Mouse (Mus musculus) thymus, adult 18-20 months (tissue): ENCODE data around the gene Itprid2.

Experiments
- DNase-seq, 2 experiments: peaks; one replicate each; pipeline ENCODE4 v3.0.0; 2022; ENCODE audit warnings: mixed read lengths in 2 of 2

Itprid2 gene

DNA sequence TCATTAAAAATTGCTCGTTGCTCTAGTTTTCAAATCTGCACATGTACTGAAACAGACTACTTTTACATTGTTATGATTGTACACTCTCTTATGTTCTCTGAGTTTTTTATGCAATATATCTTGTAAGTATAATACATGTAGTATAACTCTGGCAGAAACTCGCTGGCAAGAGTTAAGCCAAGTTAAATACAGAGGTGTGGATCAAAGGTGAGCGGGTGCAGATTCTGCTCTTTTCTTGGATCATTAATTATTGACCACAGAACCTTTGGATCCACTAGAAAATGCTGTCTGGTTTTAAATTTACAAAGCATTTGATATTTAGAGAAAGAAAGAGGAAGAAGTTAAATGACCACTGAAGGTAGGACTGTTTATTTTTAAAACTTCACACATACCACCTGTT lies 16.5 kb downstream of the Itprid2 start:
- no peak for DNase-seq

DNA sequence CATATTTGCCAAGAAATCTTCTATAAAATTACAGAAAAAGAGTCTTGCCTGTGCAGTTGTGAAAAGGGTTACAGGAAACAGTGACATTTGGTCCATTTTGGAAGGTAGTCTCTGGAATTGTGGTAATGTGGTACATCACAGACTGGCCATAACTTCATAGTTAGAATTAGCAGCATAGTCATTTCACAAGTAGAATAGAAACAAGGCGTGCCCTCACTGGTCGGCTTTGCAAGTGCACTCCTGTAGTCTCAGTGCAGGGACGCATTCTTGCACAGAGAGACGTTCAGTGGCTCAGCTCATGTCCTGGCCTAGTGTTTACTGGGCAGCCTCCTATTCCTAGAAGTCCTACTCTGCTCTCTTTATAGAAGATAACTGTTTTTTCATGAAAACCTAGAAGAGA lies 17.4 kb downstream of the Itprid2 start:
- DNase-seq, result no peak

DNA sequence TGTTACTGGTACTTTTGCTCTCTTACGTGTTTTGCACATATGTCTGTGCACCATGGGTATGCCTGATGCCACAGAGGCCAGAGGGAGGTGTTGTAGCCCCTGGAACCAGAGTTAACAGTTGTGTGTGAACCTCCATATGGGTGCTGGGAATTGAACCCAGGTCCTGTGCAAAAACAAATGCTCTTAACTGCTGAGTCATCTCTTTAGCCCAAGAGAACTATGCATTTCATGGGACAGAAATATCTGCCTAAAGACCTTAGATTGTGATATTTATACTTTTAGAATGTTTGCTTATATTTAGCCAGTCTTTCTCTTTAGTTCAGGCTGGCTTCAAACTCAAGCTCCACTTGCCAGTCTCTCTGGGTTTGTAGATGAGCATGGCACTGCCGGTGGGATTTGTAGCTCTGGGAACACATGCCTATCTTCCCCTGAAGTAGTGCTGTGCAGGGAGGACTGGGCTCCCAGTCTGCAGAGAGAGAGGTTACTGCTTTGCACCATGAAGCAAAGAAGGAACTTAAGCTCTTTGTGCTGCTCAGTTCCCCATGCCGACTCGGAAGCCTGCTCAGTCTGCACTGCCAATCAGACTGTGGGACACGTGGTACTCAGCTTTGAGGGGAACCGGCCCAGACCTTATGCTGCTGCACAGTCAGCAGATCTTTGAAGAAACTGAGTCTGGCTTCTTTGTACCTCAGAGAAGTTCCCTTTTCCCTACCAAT lies 18.1 kb downstream of the Itprid2 start:
- DNase-seq, result no peak

DNA sequence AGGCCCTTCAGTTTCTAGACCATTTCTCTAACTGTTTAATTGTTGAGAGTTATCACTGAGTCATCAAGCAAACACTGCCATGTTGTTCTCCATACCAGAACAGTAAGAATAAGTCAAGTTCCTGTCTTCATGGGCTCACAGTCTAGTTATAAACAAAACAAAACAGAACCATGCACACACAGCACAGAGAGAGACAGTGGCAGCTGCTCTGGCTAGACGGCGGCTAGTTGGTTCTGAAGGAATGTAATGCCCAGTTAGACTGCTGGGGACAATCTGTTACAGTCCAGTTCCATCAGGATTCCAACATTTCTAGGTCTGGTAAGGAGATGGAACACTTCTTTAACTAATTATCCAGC lies 18.6 kb downstream of the Itprid2 start:
- no peak for DNase-seq

DNA sequence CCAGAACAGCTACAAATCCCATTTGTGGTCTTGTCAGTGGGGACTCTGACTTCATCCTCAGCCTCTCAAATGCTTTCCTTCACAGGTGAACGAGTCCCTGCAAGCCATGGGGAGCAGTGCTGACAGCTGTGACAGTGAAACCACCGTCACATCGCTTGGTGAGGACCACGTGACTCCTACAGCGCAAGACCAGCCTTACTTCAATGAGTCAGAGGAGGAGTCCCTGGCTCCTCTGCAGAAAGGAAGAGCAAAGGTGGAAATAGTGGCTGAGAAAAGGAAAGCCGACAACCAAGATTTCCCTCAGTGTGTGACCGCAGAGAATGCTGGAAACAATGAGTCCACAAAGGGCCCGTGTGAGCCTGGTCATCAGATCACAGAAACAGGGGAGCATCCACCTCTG lies 21.9 kb downstream of the Itprid2 start:
- no peak for DNase-seq

DNA sequence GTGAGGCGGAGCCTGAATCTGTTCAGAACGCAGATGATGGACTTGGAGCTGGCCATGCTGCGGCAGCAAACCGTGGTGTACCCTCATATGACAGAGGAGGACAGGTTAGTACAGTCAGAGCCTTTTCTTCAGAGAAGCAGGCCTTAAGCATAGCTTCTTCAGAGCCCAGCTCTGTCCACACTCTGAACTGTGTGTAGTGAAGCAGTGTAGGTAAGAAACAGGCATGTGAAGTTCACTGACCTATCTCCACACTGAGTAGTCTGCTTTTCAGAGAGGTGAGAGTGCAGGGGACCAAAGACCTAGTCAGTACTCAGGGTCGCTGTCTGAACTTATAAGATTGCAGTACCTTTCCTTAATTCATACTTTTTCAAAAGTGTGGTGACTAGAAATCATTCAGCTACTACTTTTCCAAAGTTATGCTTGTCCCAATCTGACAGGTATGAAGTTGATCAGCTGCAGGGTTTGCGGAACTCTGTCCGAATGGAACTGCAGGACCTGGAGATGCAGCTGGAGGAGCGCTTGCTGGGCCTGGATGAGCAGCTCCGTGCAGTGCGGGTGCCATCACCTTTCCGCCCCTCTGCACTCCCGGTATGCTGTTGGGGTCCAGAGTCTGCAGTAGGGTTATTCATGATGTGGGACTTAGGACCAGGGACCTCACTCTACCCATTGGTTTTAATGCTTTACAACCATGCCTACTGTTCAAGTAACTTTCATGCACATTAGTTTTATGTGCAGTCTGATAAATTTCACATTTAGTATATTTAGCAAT lies 25.4 kb downstream of the Itprid2 start:
- no peak for DNase-seq

DNA sequence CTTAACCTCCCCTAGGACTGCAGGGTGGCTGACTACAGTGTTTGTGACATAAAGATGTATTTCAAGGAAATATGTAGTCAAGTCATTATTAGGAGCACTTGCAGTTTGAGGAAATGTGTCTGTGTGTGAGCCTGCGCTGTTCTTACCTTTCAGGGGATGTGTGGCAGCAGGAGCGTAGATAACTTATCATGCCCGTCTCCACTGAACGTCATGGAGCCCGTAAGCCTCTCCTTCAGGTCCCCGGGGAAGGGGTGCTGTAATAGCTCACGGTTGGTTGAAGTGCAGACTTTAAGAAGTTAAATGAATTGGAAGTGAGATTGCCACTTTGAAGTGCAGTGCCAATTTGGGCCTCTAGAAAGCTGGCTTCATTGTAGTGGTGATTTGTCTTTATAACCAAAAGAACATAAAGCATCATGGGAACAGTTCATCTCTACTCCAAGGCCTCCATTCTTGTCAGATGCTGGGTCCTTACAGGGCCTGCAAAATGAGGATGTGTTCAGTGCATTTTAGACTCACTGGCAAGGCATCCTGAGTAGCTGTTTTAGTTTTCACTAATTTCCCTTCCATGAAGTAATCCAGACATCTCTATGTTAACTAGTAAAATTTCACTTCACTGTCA lies 26.4 kb downstream of the Itprid2 start:
- DNase-seq, result no peak

DNA sequence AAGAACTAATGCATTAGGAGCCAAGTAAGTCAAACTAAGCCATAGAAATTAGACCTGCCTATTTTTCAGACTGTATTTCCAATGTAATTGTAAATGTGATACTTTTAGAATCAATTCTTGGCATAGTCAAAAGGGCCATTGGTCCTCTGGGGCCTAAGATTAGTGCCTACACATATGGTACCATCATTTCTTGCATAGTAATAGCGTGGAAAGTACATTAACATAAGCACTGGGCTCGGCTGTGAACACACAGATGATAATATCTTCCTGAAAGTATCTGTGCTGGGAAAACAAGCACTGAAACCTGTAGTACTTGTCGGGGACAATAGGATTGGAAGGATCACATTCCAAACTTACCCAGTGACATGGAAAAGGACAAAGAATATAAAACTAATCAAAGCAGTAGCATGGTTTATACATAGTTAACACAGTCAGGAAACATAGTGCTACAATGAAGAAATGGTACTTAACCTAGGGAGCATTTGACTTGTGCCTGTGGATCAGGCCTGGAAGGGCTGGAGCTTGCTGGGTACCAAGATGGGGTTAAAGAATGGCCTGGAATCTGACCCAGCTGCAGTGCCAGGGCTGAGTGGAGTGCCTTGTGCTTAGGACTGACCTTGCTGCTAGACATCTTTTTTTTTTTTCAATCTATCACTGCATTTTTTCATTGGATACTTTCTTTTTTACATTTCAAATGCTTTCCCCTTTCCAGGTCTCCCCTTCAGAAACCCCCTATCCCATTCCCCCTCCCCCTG lies 29.6 kb downstream of the Itprid2 start:
- DNase-seq, result no peak

DNA sequence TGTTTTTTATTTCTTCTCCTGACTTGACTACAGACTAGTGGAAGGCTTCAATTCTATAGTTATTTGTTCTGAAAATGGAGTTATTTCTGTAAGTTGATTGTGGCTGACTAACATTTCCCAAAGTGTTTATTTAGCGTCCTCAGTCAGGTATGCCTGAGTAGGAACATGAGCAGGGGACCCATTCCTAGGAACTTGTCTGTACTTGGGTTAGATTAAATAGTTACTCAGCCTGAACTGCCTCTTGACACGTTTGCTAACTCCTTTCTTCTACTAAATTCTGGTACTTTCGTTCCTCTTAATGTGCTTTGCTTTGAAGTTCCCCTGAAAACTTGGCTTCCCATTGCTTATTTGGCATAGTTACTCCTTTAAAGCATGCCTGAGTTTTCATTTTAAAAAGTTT lies 30.3 kb downstream of the Itprid2 start:
- no peak for DNase-seq

DNA sequence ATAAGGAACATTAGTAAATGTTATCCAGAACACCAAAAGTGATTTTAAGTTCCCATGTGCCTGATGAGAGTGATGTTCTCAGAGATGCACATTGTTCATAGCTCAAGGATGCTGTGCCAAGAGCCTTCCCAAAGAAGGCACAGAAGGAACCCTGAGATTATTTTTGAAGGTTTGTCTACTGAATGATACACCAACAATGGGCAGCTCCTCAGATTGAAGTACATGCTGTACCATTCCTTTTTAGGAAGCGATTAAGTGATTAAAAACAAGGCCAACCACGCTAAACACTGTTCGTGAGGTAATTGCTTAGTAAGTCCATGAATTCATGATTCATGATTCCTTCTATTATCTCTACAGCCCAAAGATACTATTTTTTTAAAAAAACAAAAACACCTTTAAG lies 40.1 kb downstream of the Itprid2 start:
- no peak for DNase-seq

DNA sequence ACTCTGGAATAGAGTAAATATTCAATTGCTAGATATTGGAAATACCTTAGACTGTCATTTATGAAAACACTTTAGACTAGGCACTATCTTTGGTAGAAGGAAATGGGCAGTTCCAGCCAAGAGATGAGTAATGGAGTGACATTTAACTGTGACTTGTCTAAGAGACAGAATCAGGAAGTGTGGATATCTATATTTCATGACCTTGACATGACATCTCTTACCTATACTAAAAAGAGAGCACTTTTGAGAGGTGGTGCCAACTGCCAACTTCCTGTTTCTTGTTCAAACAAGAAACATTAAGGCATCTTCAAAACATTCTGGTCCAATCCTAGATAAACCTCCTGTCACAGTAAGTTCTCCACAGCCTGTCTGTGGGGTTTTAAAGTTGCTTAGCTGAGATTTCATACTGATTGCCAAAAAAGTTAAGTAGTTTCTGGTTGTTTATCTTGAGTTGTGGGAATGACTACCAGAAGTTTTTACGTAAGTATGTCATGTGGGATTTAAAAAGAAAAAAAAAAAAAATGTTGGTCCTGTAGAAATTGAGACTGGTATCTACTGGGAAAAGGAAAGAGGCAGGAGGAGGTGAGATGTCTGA lies 42.6 kb downstream of the Itprid2 start:
- DNase-seq, result no peak

DNA sequence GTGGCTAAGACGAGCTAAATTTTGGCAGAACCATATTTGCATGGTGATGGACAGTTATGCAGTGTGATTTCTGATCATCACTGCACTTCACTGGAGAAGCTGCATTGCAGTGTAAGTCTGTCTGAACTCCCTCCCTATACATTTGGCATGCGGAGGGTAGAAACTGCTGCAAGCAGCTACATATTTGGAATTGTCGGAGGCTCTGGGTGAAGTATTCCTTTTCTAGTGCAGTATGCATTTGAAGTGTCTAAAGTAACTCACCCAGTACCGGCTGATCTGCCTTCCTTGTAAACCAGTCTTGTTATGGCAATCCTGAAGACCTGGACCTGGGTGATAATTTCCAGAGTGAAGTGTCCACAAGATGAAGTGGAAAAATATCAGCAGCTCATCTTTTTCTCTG lies 46.5 kb downstream of the Itprid2 start:
- no peak for DNase-seq

DNA sequence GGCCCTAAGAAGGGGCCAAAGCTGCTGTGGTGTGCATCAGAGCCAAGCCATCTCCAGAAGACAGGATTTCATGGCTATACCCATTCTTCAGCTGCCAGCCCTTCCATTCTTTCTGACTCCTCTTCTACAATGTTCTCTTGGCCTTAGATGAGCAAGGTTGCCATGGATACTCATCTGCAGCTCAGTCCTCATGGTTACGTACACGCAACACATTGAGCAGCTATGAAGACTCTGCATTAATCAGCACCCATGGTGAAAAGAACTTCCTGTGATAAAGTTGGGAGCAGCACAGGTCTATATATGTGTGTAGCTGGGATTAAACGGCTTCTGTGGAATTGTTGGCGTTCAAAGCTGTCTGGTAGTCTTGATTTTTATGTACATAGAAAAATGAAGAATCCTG lies 48.1 kb downstream of the Itprid2 start:
- DNase-seq, result no peak

DNA sequence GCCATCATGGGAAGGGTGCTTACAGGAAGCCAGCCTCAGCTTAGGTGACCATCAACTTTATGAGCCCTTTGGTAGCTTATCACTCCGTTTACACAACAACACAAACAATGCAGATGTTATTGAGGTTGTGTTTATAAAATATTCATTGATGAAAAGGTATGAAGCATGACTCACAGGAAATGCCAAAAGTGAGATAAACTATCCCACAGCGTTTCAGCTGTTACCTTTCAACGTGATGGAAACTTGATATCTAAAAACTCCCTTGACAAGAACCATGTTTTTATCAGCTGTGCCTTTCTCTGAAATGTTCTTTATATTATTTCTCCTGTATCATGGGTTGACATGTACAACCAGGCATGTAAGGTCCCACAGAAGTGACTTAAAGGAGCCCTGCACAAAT lies 55.7 kb downstream of the Itprid2 start:
- DNase-seq, result no peak

DNA sequence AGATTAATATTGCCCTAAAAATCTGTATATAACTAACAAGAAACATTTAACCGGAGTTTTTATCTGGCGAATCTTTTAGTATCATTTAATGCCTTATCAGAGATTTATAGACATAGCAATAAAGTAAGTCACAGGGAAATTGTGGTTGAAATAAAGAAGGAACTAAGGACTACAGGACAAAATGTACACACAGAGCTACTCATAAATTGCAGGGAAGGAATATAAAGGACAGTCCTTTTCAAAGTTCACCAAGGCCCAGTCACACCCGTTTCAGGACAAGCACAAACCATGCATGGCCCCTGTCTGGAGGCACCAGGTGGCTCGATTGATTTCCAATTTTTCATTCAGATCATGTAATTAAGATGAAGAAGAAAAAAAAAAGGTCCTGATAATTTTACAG lies 60.0 kb downstream of the Itprid2 start:
- no peak for DNase-seq

DNA sequence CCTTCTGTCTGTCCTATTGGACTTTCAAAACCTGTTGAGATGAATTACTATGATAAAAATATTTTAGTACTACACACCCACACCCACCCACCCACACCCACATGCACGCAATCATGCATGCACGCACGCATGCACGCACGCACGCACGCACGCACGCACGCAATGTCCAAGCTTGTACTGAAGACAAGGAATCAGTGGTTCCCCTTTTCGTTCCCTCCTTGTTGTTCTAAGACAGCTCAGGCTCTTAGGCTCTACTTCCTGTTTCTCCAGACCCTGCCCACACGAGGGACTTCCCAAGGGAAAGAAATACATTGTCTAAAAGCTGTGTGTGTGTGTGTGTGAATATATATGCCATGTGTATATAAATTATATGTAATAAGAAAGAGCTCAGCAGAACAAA lies 60.8 kb downstream of the Itprid2 start:
- no peak for DNase-seq

DNA sequence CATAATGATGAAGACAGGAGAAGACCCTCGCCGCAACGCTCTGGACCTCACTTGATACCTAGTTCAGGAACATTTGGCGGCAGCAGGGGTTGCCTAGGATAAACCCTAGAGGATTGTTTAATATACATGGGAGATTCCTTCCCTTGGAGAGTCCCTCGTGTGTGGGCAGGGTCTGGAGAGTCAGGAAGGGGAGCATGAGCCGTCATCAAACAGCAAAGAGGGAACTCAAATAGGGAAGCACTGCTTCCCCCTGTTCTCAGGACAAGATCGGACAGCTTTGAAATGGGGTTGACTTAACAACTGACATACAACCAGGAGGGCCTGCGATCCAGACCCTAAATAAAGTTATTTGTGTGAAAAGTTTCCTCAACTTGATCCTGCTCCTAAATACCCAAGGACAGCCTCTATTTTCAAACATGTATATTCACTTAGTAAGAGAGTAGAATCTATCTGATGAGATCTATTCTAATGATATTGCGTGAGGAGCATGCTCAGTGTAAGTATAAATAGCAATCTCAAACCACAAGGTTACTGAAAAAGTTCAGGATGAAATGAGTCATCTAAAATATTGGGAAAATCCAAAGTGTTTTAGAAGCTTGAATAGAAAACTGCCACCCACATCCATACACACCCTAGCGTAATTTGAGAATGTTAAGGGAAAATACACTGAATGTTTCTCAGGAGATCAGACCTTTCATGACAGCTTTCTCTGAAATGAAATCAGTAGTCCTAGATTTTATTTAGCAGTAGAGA lies 61.5 kb downstream of the Itprid2 start:
- no peak for DNase-seq

DNA sequence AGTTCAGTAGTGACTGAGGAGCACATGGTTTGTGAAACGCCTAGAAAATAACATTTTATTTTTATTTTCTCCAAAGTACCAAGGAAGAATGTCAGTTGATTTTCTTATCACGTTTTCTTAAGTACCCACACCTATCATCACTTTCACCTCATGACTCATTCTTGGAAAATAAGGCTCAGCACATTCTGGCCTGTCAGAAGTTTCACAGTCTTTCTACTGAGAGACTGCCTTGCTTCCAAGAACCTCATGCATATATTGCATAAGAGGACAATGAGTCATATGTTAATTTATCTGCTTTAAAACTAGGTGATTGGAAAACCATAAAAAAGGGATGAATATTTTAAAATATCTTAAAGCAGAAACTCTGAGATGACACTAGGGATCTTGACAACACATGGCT lies 63.0 kb downstream of the Itprid2 start:
- DNase-seq, result no peak

DNA sequence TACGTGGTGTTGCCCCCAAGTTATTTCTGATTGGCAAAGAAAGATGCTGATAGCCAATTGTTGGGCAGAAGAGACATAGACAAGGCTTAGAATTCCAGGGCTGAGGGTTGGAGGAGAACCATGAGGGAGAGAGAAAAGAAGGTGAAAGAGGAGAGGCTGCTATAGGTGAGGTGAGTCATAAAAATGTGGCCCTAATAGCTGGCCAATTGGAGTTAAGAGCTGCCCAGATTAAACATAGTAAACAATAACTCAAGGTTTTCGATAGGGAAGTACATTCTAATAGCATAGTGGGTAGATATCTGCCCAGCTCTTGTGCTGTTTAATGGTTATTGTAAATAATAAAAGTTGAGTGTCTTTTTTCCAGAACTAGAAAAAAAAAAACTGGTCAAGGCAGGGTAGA lies 69.6 kb downstream of the Itprid2 start:
- DNase-seq, result no peak

DNA sequence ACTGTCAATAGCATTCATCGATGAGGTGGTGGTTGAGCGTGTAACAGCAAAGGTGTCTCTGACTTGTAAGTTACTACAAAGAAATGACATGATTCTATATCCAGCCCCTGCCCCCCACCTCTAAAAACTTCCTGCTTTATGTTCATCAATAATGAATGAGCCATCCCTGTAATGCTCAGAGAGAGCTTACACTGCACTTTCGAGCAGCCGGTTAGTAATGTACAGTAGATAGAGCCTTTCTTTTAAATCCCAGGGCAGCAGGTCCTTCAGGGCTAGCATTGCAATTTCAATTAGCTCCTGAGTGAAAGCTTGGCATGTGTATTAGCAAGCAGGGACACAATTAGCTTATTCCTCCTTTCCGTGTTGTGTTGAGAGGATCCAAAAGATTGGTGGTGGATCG lies 72.4 kb downstream of the Itprid2 start, which contains the start of gene Ppp1r1c:
Gene Ppp1r1c (plus strand): TSS at position 206 of the 400 bp plus-strand sequence.
- DNase-seq, result no peak

DNA sequence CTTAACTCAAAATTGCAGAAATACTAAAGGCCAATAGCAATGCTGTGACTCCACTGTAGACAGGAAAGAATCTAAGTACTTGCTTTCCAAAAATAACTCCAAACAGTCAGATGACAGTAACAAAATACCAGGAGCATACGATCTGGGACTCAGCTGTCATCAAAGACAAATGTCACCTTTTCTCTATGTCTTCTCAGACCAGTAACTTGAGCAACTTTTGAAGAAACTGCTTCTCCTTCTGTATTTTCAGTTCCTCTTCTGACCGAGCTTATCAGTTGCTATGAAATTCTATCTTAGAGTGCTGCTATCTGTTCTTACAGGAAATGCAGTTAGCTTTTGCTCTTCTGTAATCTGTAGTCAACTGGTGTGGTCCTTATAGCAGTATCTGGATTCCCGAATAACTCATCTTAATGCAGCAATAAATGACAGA lies 78.5 kb downstream of the Itprid2 start:
- DNase-seq, result no peak

DNA sequence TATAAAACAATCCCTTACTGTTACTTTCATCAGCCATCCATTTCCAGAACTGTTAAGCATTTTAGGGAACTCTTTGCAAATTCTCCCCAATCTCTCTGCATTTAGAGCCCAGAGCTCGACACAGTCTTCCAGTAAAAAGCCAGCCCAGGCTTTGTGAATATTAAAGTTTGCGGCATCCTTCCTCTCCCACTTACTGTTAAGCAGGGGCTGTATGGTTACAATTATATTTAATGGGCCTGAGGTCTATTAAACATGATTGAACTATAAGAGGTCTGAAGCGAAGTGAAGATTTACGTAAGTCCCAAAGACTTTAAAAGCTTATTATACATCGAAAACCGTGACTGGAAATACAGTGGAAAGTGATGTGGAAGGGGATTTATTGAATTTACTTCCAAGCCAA lies 79.6 kb downstream of the Itprid2 start:
- no peak for DNase-seq
